Mouse (Mus musculus) kidney, postnatal 4 days (tissue): ENCODE measurements at regions not wholly inside any gene's neighbourhood (a gene's known extent, or its start where the extent isn't known, plus 50 kb on each side); places are given as distances from the start of the nearest gene placed in this dataset.
A peak's percentile ranks its signal among the peaks of the same experiment; 100 is the strongest.

ENCODE experiments used
- DNase-seq, 2 experiments: peaks; one replicate each; pipeline ENCODE4 v3.0.0; 2021; ENCODE audit warnings: mixed read lengths in 2 of 2

DNA sequence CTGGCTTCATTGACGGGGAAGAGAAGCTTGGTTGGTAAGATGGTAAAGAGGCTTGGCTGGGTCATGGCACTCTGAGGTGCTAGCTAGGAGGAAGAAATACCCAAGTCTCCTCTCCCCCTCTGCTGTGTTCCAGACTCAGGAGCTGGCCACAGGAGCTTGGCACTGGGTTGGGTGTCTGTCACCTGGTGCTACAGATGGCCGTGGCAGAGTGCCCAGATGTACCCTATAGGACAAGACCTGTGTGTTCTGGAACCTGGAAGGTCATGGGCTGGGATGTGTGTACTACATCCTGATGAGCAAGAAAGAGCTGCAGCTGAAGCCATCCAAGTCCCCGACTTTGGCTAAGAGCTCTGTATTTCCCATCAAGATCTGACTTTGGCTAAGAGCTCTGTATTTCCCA lies 72.4 kb downstream of the Nupl2 start:
- DNase-seq, result no peak

DNA sequence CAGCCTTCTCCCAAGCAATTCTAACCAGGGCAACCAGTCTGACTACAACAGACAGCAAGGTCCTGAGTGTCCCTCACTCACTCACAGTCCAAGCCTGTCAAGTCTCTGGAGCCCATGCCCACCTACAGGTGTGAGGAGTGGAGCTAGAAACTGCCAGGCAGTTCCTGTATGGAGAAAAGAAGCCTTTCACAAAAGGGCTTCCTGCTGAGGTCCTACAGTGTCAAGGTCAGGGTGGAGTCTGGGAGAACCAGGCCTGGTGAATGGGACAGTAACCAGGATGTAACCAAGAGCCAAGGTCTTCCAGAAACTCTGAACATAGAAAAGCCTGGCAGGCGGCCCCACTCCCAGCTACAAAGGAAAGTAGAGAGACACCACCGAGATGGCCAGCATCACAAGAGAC lies 74.2 kb downstream of the Nupl2 start:
- DNase-seq, result no peak

GRCm38 (mm10) chr5:24244211-24244610 lies 79.4 kb downstream of the Nupl2 start:
- DNase-seq, result no peak

DNA sequence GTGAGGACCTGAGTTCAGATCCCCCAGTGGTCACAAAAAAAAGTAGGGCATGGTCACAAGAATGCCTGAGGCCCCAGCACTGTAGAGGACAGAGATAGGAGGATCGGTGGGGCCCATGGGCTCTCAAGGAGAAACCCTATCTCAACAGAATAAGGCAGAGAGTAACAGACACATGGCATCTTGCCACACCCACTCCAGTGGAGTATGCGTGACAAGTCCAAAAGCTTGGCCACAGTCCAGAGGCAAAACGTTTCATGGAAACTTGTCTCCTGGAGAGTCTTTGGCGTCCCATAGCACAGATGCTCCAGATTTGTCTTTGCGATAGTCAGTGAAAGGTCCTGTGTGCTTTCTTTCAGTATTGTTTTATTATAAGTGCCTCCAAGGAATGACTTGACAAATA lies 90.7 kb downstream of the Nupl2 start:
- no peak for DNase-seq

DNA sequence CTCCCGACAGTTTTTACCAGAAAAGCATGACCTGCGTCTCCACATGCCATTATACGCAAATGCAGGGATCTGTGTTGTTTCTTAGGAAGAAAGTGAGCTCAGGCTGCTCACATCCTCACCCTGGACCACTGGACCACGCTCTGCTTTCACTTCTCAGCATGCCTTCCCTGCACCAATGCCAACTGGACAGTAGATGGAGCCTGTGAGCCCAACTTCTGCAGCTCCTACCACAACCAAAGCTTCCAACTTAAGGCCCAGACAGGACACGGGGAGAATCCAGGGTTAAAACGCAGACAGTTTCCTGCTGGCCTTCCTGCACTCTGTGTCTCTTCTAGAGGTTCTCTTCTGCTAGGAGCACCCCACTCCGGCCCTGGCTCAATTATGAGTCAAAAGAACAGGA lies 90.3 kb downstream of the Kcnh2 start:
- peak; percentile 82 to 85 for DNase-seq

DNA sequence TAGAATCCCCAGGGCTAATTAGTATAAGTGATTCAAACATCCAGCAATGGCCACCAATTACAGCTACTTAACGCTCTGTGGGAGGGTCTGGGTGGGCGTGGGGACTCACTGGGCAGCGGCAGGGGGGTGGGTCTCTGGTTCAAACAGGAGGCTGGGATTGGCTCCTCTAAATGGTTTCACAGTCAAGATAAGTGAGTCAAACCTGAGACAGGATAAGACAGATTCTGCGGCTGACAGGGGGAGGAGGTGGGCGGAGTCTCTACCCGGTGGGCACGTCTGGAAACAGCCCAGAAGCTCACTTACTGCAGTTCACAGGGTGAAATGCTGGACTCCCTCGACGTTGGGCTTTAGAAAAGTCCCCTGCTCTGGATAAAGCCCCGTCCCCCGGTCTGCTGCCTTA lies 89.3 kb downstream of the Kcnh2 start:
- peak; percentile 45 to 57 for DNase-seq

- DNase-seq, result no peak
Measured at GRCm38 (mm10) chr5:24264151-24264550, 87.3 kb downstream of the Kcnh2 start.

- DNase-seq, result no peak
Measured at GRCm38 (mm10) chr5:24265431-24265830, 86.0 kb downstream of the Kcnh2 start.

DNA sequence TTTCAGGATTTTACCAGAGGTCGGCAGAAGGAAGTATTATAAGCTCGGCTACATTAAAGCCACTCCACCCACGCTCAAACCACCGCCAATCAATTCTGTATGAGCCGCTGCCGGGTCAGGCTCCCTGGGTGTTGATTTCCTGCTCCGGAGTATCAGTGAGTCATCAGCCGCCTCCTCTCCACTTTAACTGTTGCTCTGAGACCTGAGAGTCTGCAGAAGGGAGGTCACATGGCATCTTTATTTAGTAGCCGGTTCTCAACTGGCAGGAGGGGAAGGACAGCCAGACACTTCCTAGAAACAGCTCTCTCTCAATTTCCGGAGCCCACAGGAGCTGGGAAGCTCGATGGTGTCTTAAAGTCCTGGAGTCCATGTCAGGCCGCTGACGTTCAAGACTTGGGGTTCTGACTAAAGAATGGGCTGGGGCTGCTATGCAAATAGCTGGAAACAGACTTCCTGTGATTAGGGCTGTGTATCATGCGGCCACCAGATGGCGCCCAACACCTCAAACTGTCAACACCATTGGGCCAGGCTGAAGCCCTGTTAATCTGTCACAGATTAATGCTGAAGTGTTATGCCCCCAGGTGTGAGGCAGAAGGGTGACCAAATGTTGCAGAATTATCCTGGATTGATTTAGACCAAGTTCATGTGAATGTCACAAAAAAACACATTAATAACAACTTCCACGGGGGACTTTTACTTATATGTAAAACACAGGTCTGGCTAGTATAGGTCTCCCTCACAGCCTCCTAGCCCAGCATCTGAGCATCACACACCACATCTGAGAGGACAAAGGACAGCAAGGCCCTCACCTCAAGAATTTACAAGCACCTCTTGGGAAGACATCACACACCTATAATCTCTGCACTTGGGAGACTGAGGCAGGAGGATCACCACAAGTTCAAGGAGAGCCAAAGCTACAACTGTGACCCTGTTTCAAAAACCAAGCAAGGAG lies 84.8 kb downstream of the Kcnh2 start:
- peak; percentile 88 to 92 for DNase-seq
